Mouse (Mus musculus): Measurements from ENCODE around the gene Cdkal1.
A peak's percentile ranks its signal among the peaks of the same experiment; 100 is the strongest.

DNA sequence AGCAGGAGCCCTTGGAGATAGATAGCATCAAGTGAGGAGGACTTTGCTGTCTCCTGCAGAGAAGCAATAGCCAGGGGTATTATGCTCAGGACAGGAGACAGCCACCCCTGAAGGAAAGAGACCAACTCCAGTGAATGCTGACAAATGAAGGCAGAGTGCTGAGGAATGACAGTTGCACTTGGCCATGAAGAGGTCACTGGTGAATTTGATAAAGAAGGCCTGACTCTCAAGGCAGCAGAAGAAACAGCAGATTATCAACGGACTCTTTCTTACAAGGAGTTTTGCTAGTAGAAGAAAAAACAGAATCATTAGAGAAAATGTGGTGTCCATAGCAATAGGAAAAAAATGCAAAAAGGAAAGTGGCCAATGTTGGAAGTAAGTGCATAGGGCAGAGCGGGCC, 37.2 kb downstream of the Cdkal1 start:
- no peak for TF ChIP-seq CTCF (IDR thresholded peaks at IDR 0.05; ENCODE audit: low read depth)
- peak; percentile 66 for TF ChIP-seq EP300 (IDR thresholded peaks at IDR 0.05; ENCODE audit: low read depth)

All from liver, embryonic 14.5 days (tissue).